Mouse (Mus musculus) lung, embryonic 14.5 days (tissue): ENCODE data around the gene Gm39566. TPM values are rescaled to one million over a fixed set of nuclear protein-coding genes. Genes with fewer than 3 reads are reported as not detected.

Source experiments
- ATAC-seq: fragments of 200-750 bp; cut with Nextera tagmentation; 2 replicates; pipeline ENCODE4 v1.8.0; 2017; ENCODE audit warnings: mild to moderate bottlenecking, moderate TSS enrichment, moderate library complexity; ENCODE audit not compliant: insufficient read depth
- DNase-seq: peaks from one replicate; pipeline ENCODE4 v3.0.0-alpha.2; 2015
- H3K27ac ChIP-seq: fragments of 300-500 bp; sonication (generic); 2 replicates; pipeline ENCODE4 v1.5.1; 2014; ENCODE audit warnings: low read depth, mild to moderate bottlenecking, moderate library complexity
- H3K27me3 ChIP-seq: fragments of 300-500 bp; sonication (generic); 2 replicates; pipeline ENCODE4 v1.6.1; 2014; ENCODE audit warnings: low read length, control low read depth; ENCODE audit not compliant: insufficient read depth
- H3K36me3 ChIP-seq: fragments of 300-500 bp; sonication (generic); 2 replicates; pipeline ENCODE4 v1.6.1; 2014; ENCODE audit warnings: control low read depth; ENCODE audit not compliant: insufficient read depth
- H3K4me1 ChIP-seq: fragments of 300-500 bp; sonication (generic); 2 replicates; pipeline ENCODE4 v1.6.1; 2014; ENCODE audit warnings: antibody characterized with exemption, control low read depth; ENCODE audit not compliant: insufficient read depth
- H3K4me2 ChIP-seq: fragments of 300-500 bp; sonication (generic); 2 replicates; pipeline ENCODE4 v1.6.1; 2014; ENCODE audit warnings: mild to moderate bottlenecking
- H3K4me3 ChIP-seq: fragments of 300-500 bp; sonication (generic); 2 replicates; pipeline ENCODE4 v1.5.1; 2014; ENCODE audit warnings: low read depth, low read length
- H3K9ac ChIP-seq: fragments of 300-500 bp; sonication (generic); 2 replicates; pipeline ENCODE4 v1.6.1; 2014
- H3K9me3 ChIP-seq: fragments of 300-500 bp; sonication (generic); 2 replicates; pipeline ENCODE4 v1.6.1; 2016; ENCODE audit warnings: low read depth, low read length, control low read depth
- CTCF ChIP-seq: IDR thresholded peaks from 2 replicates; pipeline ENCODE4 v1.5.1; 2016; ENCODE audit warnings: antibody characterized with exemption, low read depth
- WGBS: fragments of 180-500 bp; shearing (Covaris S2); extraction: QIAGEN DNeasy Blood & Tissue Kit; methylation state at CpG from one replicate; pipeline ENCODE4 v1.1.7; 2014; 5-methylcytosine and 5-hydroxymethylcytosine counted together
- polyA plus RNA-seq: library from polyadenylated mRNA; unstranded; fragments of >200 nt; fragmentation: Nextera tagmentation; extraction: Ambion mirVana; gene quantifications from 2 replicates; pipeline ENCODE4 v1.2.1, GENCODE M21; 2014

Gm39566 gene
- polyA plus RNA-seq, 1 experiment from 2014 or later, result not detected

GRCm38 (mm10) chr11:69784793-69785272, 30.3 kb downstream of the Gm39566 start:
- no peaks in the 10 kb centered on the region for H3K9me3 ChIP-seq
- no peak for TF ChIP-seq CTCF
- DNase-seq, result peak; percentile 68
- H3K27me3 ChIP-seq, result no peaks in the 10 kb centered on the region
- H3K36me3 ChIP-seq, result no peaks in the 10 kb centered on the region
- WGBS, result 28% methylated on average over 15 of the region's 15 CpGs
- peak overlapping the region; percentile 48 for H3K4me2 ChIP-seq
- no peak overlapping the region for H3K9ac ChIP-seq
- no peak overlapping the region; the same call in 1 of the 2 replicates for H3K4me3 ChIP-seq
- H3K27ac ChIP-seq, result no peak overlapping the region
- ATAC-seq, result peak; percentile 60; the same call in 1 of the 2 replicates
- H3K4me1 ChIP-seq, result no peaks in the 10 kb centered on the region

GRCm38 (mm10) chr11:69781828-69782227, 33.3 kb downstream of the Gm39566 start:
- no peak overlapping the region for H3K9ac ChIP-seq
- H3K4me2 ChIP-seq, result no peak overlapping the region
- H3K36me3 ChIP-seq, result peaks cover 3% of the 10 kb centered on the region; the same call in 1 of the 2 replicates
- DNase-seq, result no peak
- TF ChIP-seq CTCF, result no peak
- H3K4me1 ChIP-seq, result no peaks in the 10 kb centered on the region
- ATAC-seq, result no peak
- no peak overlapping the region for H3K4me3 ChIP-seq
- H3K9me3 ChIP-seq, result no peaks in the 10 kb centered on the region
- WGBS, result 23% methylated on average over 4 of the region's 4 CpGs
- H3K27ac ChIP-seq, result no peak overlapping the region
- no peaks in the 10 kb centered on the region for H3K27me3 ChIP-seq

GRCm38 (mm10) chr11:69778985-69779384, 36.1 kb downstream of the Gm39566 start:
- H3K36me3 ChIP-seq, result peaks cover 10% of the 10 kb centered on the region; the same call in 1 of the 2 replicates
- TF ChIP-seq CTCF, result no peak
- H3K4me1 ChIP-seq, result no peaks in the 10 kb centered on the region
- no peak overlapping the region for H3K9ac ChIP-seq
- H3K27me3 ChIP-seq, result no peaks in the 10 kb centered on the region
- H3K9me3 ChIP-seq, result no peaks in the 10 kb centered on the region
- ATAC-seq (no peak), DNase-seq (no peak)
- no peak overlapping the region for H3K4me2 ChIP-seq
- H3K4me3 ChIP-seq, result no peak overlapping the region
- no peak overlapping the region; the same call in 1 of the 2 replicates for H3K27ac ChIP-seq
- 46% methylated on average over 7 of the region's 7 CpGs for WGBS

- H3K4me1 ChIP-seq, result no peaks in the 10 kb centered on the region
- TF ChIP-seq CTCF, result no peak
- no peaks in the 10 kb centered on the region for H3K27me3 ChIP-seq
- no peak overlapping the region for H3K27ac ChIP-seq
- ATAC-seq (no peak), DNase-seq (peak; percentile 34)
- WGBS, result 65% methylated on average over 23 of the region's 23 CpGs
- peaks cover 10% of the 10 kb centered on the region; the same call in 1 of the 2 replicates for H3K36me3 ChIP-seq
- H3K9me3 ChIP-seq, result no peaks in the 10 kb centered on the region
- H3K4me2 ChIP-seq, result no peak overlapping the region
- no peak overlapping the region for H3K4me3 ChIP-seq
- no peak overlapping the region for H3K9ac ChIP-seq
These were observed 36.7 kb downstream of the Gm39566 start for GRCm38 (mm10) chr11:69778258-69778982.

GRCm38 (mm10) chr11:69777504-69778257, 37.4 kb downstream of the Gm39566 start:
- no peak for DNase-seq
- no peaks in the 10 kb centered on the region for H3K27me3 ChIP-seq
- no peak overlapping the region for H3K4me2 ChIP-seq
- ATAC-seq, result no peak
- H3K9me3 ChIP-seq, result no peaks in the 10 kb centered on the region
- no peak overlapping the region for H3K9ac ChIP-seq
- no peak for TF ChIP-seq CTCF
- no peak overlapping the region for H3K4me3 ChIP-seq
- 59% methylated on average over 26 of the region's 26 CpGs for WGBS
- H3K36me3 ChIP-seq, result peaks cover 10% of the 10 kb centered on the region; the same call in 1 of the 2 replicates
- H3K4me1 ChIP-seq, result no peaks in the 10 kb centered on the region
- no peak overlapping the region for H3K27ac ChIP-seq

GRCm38 (mm10) chr11:69776488-69776887, 38.6 kb downstream of the Gm39566 start:
- Histone ChIP-seq H3K9ac (no peak overlapping the region), H3K4me1 (no peaks in the 10 kb centered on the region), H3K4me3 (no peak overlapping the region), H3K27me3 (no peaks in the 10 kb centered on the region), H3K4me2 (no peak overlapping the region), H3K36me3 (peaks cover 10% of the 10 kb centered on the region; the same call in 1 of the 2 replicates), H3K27ac (no peak overlapping the region), H3K9me3 (no peaks in the 10 kb centered on the region)
- WGBS, result 76% methylated on average over 20 of the region's 20 CpGs
- ATAC-seq, result no peak
- no peak for TF ChIP-seq CTCF
- DNase-seq, result no peak

GRCm38 (mm10) chr11:69775716-69776115, 39.4 kb downstream of the Gm39566 start:
- H3K36me3 ChIP-seq, result peaks cover 10% of the 10 kb centered on the region; the same call in 1 of the 2 replicates
- H3K9ac ChIP-seq, result no peak overlapping the region
- WGBS, result 55% methylated on average over 10 of the region's 10 CpGs
- ATAC-seq, result peak; percentile 33; the same call in 1 of the 2 replicates
- peak; percentile 23 for DNase-seq
- no peak overlapping the region for H3K27ac ChIP-seq
- no peaks in the 10 kb centered on the region for H3K9me3 ChIP-seq
- H3K4me3 ChIP-seq, result no peak overlapping the region
- TF ChIP-seq CTCF, result no peak
- no peaks in the 10 kb centered on the region for H3K4me1 ChIP-seq
- no peaks in the 10 kb centered on the region for H3K27me3 ChIP-seq
- no peak overlapping the region for H3K4me2 ChIP-seq
